Mouse (Mus musculus): ENCODE results near the gene Adam17. TPM values are rescaled to one million over a fixed set of nuclear protein-coding genes. Genes with fewer than 3 reads are reported as not detected.

The Adam17 gene
- 3.7 and 4.2 TPM in 2 replicates for polyA plus RNA-seq (2021; fragmentation: Nextera tagmentation)
- long read RNA-seq, experiment 1, partial matches to known transcripts: 3 of 5 reads
- long read RNA-seq, experiment 1, other reads (novel, unspliced or antisense): 2 of 5 reads
- long read RNA-seq, experiment 2, full-length matches to known transcripts: 38 of 51 reads
- long read RNA-seq, experiment 2, partial matches to known transcripts: 4 of 51 reads
- long read RNA-seq, experiment 2, other reads (novel, unspliced or antisense): 9 of 51 reads

DNA sequence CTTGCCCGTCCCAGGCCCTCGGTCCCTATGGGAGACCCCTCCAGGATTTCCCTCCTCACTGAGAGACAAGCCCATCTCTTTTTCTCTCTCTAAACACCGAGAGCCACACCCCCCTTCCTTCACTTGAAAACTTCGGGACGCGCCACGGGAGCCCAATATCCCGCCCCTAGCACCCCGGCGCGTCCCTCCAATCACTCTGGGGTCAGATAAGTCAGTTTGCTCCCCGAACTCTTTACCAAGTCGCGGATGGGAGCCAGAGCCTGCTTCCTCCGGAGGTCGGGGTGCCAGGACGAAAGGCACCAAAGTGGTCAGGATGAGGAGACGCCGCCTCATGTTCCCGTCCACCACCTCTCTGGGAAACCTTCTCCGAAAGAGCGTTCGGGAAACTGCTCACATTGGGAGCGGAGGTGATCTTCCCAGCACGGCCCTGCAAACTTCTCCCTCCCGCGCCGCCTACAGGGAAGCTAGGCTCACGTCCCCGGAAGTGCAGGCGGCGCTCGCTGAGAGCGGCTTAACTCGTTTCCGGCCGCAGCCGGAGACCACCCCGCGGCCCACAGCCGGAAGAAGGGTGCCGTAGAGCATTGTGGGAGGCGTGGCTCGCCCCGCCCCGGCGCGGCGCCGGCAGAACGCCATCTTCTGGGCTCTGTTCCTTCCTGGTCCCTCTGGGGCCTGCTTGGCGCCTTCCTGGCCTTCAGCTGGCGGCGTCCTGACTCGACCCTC is at the start of gene Adam17:
TSS of gene Adam17 (minus strand) at position 533 of the 720 bp plus-strand sequence.

DNA sequence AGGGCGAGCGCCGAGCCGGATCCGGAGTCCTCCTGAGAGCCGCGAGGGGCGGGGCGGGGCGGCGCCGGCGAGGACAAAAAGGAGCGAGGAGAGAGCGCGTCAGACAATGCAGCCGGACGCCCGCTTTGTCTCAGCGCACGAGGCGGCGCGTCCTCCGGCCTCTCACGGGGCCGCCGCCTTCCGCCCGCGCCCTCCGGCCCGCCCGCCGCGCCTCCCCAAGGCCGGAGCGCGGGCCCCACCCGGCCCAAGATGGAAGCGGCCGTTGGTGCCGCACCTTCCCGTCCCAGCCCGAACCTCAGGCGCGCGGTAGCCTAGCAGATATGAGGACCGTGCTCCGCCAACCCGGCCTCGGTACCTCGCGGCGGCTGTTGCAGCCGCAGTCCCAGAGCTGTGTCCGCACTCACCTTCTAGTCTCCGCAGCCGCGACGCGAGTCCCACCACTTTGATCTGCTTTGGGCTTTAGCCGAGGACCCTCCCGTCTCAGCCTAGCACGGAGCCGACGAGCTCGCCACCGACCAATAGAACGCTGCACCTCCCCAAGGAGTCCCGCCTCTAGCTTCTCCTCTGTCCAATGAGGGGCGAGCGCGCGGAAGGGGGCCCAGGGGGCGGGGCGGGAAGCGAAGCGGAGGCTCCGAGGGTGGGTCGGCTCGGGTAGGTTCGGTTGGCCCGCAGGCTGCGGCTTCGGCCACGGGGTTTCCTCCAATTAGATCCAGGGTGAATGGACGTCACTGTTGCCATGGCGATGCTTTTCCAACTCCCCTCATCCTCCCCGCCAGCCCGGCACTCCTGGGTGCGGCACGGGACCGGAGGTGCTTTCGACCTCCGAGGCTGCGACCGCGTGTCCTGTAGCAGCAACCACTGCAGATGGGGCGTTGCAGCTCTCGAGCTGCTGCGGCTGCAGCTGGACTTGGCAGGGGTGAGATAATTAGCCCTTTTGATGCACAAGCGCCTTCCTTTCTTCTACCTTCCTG is 44.0 kb upstream of the Adam17 start, which contains the start of gene Ywhaq:
TSS of gene Ywhaq (minus strand) at position 538 of the 971 bp plus-strand sequence.

DNA sequence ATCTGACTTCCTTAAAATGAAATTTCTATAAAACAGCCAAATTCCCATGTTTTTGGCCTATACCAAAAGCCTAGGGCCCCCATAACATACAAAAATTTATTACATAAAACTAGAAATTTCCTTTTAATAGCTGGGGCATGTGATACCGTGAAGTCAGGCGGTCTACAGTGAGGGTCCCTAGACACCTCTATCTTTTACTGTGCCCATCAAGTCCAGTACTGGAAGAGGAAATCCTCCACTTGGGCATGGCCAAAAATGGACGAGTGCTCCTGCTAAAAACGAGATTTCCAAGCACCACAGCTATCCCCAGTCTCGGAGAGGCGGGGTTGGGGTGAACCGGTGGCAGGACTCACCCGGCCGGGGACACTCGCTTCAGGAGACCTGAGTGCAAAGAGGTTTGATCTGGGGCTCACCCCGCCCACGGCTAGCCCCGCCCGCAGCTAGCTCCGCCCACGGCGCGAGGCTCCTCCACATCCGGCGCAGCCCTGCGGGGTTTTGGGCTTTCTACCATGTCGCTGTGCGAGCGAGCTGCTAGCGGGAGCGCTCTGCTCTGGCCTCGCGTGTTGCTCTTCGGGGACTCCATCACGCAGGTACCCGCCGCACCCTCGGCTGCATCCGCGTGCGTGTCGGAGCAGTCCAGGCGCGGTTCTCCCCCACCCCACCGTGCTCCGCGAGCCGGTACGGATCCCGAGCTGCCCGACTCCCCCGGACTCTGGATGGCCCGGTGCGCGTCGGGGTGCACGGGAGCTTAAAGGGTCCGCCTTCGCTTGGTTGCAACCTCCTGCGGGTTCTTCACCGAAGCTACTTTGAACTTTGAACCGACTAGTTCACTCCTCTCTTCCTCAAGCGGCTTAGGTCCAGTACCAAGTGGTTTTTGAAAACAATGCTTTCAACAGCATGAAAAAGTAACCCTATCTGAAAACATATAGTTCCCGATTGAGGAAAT is 57.2 kb downstream of the Adam17 start, which contains the start of gene Iah1:
TSS of gene Iah1 (plus strand) at position 467 of the 946 bp plus-strand sequence.

DNA sequence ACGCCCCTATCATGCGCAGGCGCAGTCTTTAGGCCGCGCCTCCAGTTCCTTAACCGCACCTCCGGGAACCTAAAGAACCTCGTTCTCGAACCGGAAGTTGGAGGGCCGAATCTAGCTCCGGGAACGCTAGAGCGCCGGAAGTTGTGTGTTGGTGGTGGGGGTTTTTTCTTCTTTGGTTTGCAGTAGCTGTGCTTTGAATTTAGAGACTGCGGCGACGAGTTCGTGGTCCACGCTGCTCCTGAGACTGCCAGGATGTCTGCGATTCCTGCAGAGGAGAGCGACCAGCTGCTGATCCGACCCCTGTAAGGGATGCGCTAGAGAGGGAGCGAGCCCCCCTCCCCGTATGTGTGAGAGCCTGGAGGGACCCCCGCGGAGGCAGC is 87.2 kb downstream of the Adam17 start, which contains the start of gene Itgb1bp1:
TSS of gene Itgb1bp1 (minus strand) at position 42 of the 380 bp plus-strand sequence.

DNA sequence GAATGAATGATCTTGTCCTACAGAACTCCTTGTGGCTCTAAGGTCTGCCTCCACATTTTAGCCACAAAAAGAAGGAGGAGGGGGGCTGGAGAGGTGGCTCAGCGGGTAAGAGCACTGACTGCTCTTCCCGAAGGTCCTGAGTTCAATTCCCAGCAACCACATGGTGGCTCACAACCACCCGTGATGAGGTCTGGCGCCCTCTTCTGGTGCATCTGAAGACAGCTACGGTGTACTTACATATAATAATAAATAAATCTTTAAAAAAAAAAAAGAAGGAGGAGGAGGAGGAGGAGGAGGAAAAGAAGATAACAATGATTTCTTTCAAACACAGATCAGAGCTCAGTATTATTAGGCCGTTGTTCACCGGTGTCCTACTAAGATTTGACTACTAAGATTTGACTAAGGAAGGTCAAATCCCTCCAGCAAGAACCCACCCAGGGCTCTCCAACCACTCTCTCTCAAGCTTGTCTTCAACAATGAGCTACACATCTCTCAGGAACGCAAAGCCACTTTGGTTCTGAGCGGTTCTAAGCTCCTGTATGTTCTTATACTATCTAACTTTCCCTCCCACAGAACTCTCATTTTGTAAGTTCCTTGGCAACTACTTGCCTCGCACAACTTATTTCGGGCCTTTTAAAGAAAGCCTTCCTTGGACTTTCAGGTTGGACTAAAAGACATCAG is 88.5 kb downstream of the Adam17 start, which contains the start of gene Cpsf3:
TSS of gene Cpsf3 (plus strand) at position 631 of the 681 bp plus-strand sequence.

Other genes with a start within 250 kb of the Adam17 start
- 43.3 and 44.8 TPM in 2 replicates for gene Cpsf3, start 88.2 kb downstream of the Adam17 start, polyA plus RNA-seq (2021; fragmentation: Nextera tagmentation)
- gene Itgb1bp1, start 87.3 kb downstream of the Adam17 start, polyA plus RNA-seq (2021; fragmentation: Nextera tagmentation): 44.2 and 51.6 TPM in 2 replicates
- gene Iah1, start 57.2 kb downstream of the Adam17 start, polyA plus RNA-seq (2021; fragmentation: Nextera tagmentation): 29.4 and 34.4 TPM in 2 replicates
- gene Ywhaq, start 44.0 kb upstream of the Adam17 start, polyA plus RNA-seq (2021; fragmentation: Nextera tagmentation): 539 and 546 TPM in 2 replicates

All from layer of hippocampus, adult 6 months (tissue).